ENCODE assay signal across 8 mouse cellular contexts in genomic region chr3:108210771-108211139, GRCm38 (mm10). TPM values are rescaled to one million over a fixed set of nuclear protein-coding genes. Genes with fewer than 3 reads are reported as not detected.
DNase-seq lines count a peak whose midpoint lies in the region; ATAC-seq and TF ChIP-seq lines count a peak whose summit lies in the region.

Atxn7l2 (minus strand) TSS chr3:108210934.

- peak within 1 kb of the TSS; percentile 89 for H3K9ac ChIP-seq in heart, embryonic 13.5 days
- H3K9ac ChIP-seq in hindbrain, embryonic 14.5 days: peak within 1 kb of the TSS; percentile 87
- H3K9ac ChIP-seq in limb, embryonic 14.5 days (ENCODE audit: low read depth, low read length, severe bottlenecking): peak within 1 kb of the TSS; percentile 88

- peak; percentile 29; the same call in 1 of the 2 replicates for TF ChIP-seq POLR2A in cortical plate, adult 2 months (IDR thresholded peaks at IDR 0.05; ENCODE audit: extremely low read depth, insufficient read depth, low read length)
- 0 out of 2 replicates have a peak, but pooled peaks have one; percentile 10 for TF ChIP-seq POLR2A in limb, embryonic 14.5 days (IDR thresholded peaks at IDR 0.05; ENCODE audit: borderline replicate concordance, extremely low read depth, insufficient read depth, insufficient read length)

- peaks cover 24% of the 10 kb centered on the region for H3K27me3 ChIP-seq in heart, embryonic 13.5 days (replicated peaks)
- H3K27me3 ChIP-seq in E14TG2a.4 (ENCODE audit: insufficient read depth, low read length): peaks cover 20% of the 10 kb centered on the region
- no peaks in the 10 kb centered on the region for H3K27me3 ChIP-seq in hindbrain, embryonic 14.5 days (ENCODE audit: control insufficient read depth, insufficient read depth, low read length)
- no peaks in the 10 kb centered on the region for H3K27me3 ChIP-seq in limb, embryonic 14.5 days (ENCODE audit: control insufficient read depth, insufficient read depth, low read length)

- H3K4me1 ChIP-seq in heart, embryonic 13.5 days: peaks cover 30% of the 10 kb centered on the region
- H3K4me1 ChIP-seq in E14TG2a.4 (replicated peaks; ENCODE audit: low read depth, low read length): peaks cover 59% of the 10 kb centered on the region
- peaks cover 1% of the 10 kb centered on the region; the same call in 1 of the 2 replicates for H3K4me1 ChIP-seq in cortical plate, adult 2 months (ENCODE audit: control insufficient read depth, insufficient read depth, low read length)
- H3K4me1 ChIP-seq in hindbrain, embryonic 14.5 days (replicated peaks; ENCODE audit: control insufficient read depth, insufficient read depth, low read length): peaks cover 24% of the 10 kb centered on the region
- H3K4me1 ChIP-seq in limb, embryonic 14.5 days (ENCODE audit: control insufficient read depth, insufficient read depth, low read length): peaks cover 18% of the 10 kb centered on the region

- intact Hi-C loops in heart, postnatal 36 days (cut with DNase I): loop anchor here (2.0 kb wide), 1 partner anchor 46 kb away; the partner anchor contains the start of gene Psma5

- peaks cover 26% of the 10 kb centered on the region for H3K36me3 ChIP-seq in heart, embryonic 13.5 days
- peaks cover 25% of the 10 kb centered on the region for H3K36me3 ChIP-seq in E14TG2a.4 (ENCODE audit: insufficient read depth, low read length)
- H3K36me3 ChIP-seq in hindbrain, embryonic 14.5 days (replicated peaks; ENCODE audit: control insufficient read depth, insufficient read depth): peaks cover 28% of the 10 kb centered on the region
- peaks cover 18% of the 10 kb centered on the region for H3K36me3 ChIP-seq in limb, embryonic 14.5 days (ENCODE audit: control insufficient read depth, insufficient read depth, low read length)

- H3K4me3 ChIP-seq in heart, embryonic 13.5 days: peak within 1 kb of the TSS; percentile 74
- H3K4me3 ChIP-seq in E14TG2a.4 (replicated peaks; ENCODE audit: low read length): peak within 1 kb of the TSS; percentile 89
- peak within 1 kb of the TSS; percentile 72 for H3K4me3 ChIP-seq in cortical plate, adult 2 months (ENCODE audit: insufficient read depth, low read length)
- peak within 1 kb of the TSS; percentile 65 for H3K4me3 ChIP-seq in hindbrain, embryonic 14.5 days (replicated peaks; ENCODE audit: low read length)
- peak within 1 kb of the TSS; percentile 65 for H3K4me3 ChIP-seq in limb, embryonic 14.5 days (replicated peaks; ENCODE audit: low read length)

- peak within 1 kb of the TSS; percentile 90 for H3K4me2 ChIP-seq in heart, embryonic 13.5 days
- H3K4me2 ChIP-seq in hindbrain, embryonic 14.5 days (replicated peaks): peak within 1 kb of the TSS; percentile 90
- peak within 1 kb of the TSS; percentile 87 for H3K4me2 ChIP-seq in limb, embryonic 14.5 days (replicated peaks; ENCODE audit: low read depth, low read length, severe bottlenecking)

- peak within 1 kb of the TSS; percentile 91 for H3K27ac ChIP-seq in heart, embryonic 13.5 days (replicated peaks)
- H3K27ac ChIP-seq in cortical plate, adult 2 months (ENCODE audit: insufficient read depth, low read length): peak within 1 kb of the TSS; percentile 83
- H3K27ac ChIP-seq in hindbrain, embryonic 14.5 days: peak within 1 kb of the TSS; percentile 99
- H3K27ac ChIP-seq in limb, embryonic 14.5 days (replicated peaks; ENCODE audit: low read depth, low read length): peak within 1 kb of the TSS; percentile 96

- ATAC-seq in heart, embryonic 13.5 days (ENCODE audit: extremely low read depth, insufficient number of reproducible peaks, low FRiP score, low TSS enrichment): peak; percentile 40; the same call in 1 of the 2 replicates
- peak; percentile 89 for ATAC-seq in hindbrain, embryonic 14.5 days (ENCODE audit: low FRiP score)
- ATAC-seq in limb, embryonic 14.5 days (ENCODE audit: low FRiP score, low read depth): peak; percentile 79
- ATAC-seq in neutrophil, adult 5-6 weeks (ENCODE audit: extremely low read depth, insufficient number of reproducible peaks, low FRiP score, poor library complexity, severe bottlenecking): peak; percentile 67

- DNase-seq in heart, postnatal 36 days: no peak
- DNase-seq in hindbrain, embryonic 14.5 days (ENCODE audit: low spot score): no peak
- no peak for DNase-seq in limb, embryonic 14.5 days (ENCODE audit: low spot score)
- DNase-seq in frontal cortex, postnatal 36 days (ENCODE audit: low spot score in 2 of 2): no peak

- WGBS in heart, embryonic 13.5 days: 0% methylated on average over 14 of the region's 14 CpGs
- WGBS in hindbrain, embryonic 14.5 days: 0% methylated on average over 14 of the region's 14 CpGs
- 1% methylated on average over 14 of the region's 14 CpGs for WGBS in limb, embryonic 14.5 days

- H3K9me3 ChIP-seq in heart, embryonic 13.5 days: no peaks in the 10 kb centered on the region
- no peaks in the 10 kb centered on the region for H3K9me3 ChIP-seq in E14TG2a.4 (ENCODE audit: low read length)
- H3K9me3 ChIP-seq in hindbrain, embryonic 14.5 days (ENCODE audit: control insufficient read depth, low read length): no peaks in the 10 kb centered on the region
- H3K9me3 ChIP-seq in limb, embryonic 14.5 days (ENCODE audit: control insufficient read depth, low read length): no peaks in the 10 kb centered on the region

- TF ChIP-seq CTCF in E14TG2a.4 (conservative IDR thresholded peaks at IDR 0.05; ENCODE audit: low read length): no peak
- TF ChIP-seq CTCF in cortical plate, adult 2 months (IDR thresholded peaks at IDR 0.05; ENCODE audit: extremely low read depth, insufficient read depth, low read length): no peak

RNA-seq across cellular contexts. Expression of gene Atxn7l2, which starts in this region (rescaled TPM):
- 7.5 and 8.7 TPM in 2 replicates for polyA plus RNA-seq in heart, embryonic 13.5 days (2015; fragmentation: Nextera tagmentation; extraction: Ambion mirVana)
- total RNA-seq in heart, postnatal 36 days (2021): 1 to 10 TPM; 2.6 to 3.2 TPM
- 36.5 and 43.0 TPM in 2 replicates for polyA plus RNA-seq in cortical plate, adult 2 months (2012; rRNA removed)
- polyA plus RNA-seq in hindbrain, embryonic 14.5 days (2014; fragmentation: Nextera tagmentation; extraction: Ambion mirVana): 20.0 and 21.1 TPM in 2 replicates
- 37.0 and 45.2 TPM in 2 replicates for polyA plus RNA-seq in limb, embryonic 14.5 days (2012; rRNA removed)
- polyA plus RNA-seq in limb, embryonic 14.5 days (2014; fragmentation: Nextera tagmentation; extraction: Ambion mirVana): 22.9 and 23.7 TPM in 2 replicates
- total RNA-seq in neutrophil, adult 5-6 weeks (2017): 5.8 and 7.3 TPM in 2 replicates
